Mouse (Mus musculus): ENCODE data around the gene Trpv3. TPM values are rescaled to one million over a fixed set of nuclear protein-coding genes. Genes with fewer than 3 reads are reported as not detected.

Trpv3 gene
- polyA plus RNA-seq, 1 experiment from 2014 or later: 0.05 TPM

GRCm38 (mm10) chr11:73242777-73243176, 24.4 kb upstream of the Trpv3 start:
- H3K4me2 ChIP-seq (replicated peaks): no peak overlapping the region

GRCm38 (mm10) chr11:73257362-73257945, 9.7 kb upstream of the Trpv3 start:
- H3K9me3 ChIP-seq: no peaks in the 10 kb centered on the region
- no peaks in the 10 kb centered on the region for H3K36me3 ChIP-seq
- 78% methylated on average over 4 of the region's 4 CpGs for WGBS
- no peaks in the 10 kb centered on the region for H3K27me3 ChIP-seq
- no peak overlapping the region for H3K4me3 ChIP-seq
- H3K4me2 ChIP-seq (replicated peaks): no peak overlapping the region
- ATAC-seq (ENCODE audit: low FRiP score, low read depth): no peak
- no peak overlapping the region for H3K27ac ChIP-seq (replicated peaks)
- H3K4me1 ChIP-seq: no peaks in the 10 kb centered on the region
- no peak overlapping the region for H3K9ac ChIP-seq (replicated peaks)

More at GRCm38 (mm10) chr11:73242777-73243176, 24.4 kb upstream of the Trpv3 start:
- Histone ChIP-seq H3K4me3 (no peak overlapping the region), H3K4me1 (no peaks in the 10 kb centered on the region), H3K27me3 (no peaks in the 10 kb centered on the region), H3K27ac (replicated peaks) (no peak overlapping the region), H3K36me3 (no peaks in the 10 kb centered on the region), H3K9ac (replicated peaks) (no peak overlapping the region), H3K9me3 (no peaks in the 10 kb centered on the region)
- no peak for ATAC-seq (ENCODE audit: low FRiP score, low read depth)
- 88% methylated on average over 4 of the region's 4 CpGs for WGBS

- Histone ChIP-seq H3K36me3 (no peaks in the 10 kb centered on the region), H3K9ac (replicated peaks) (no peak overlapping the region), H3K4me2 (replicated peaks) (no peak overlapping the region), H3K4me3 (no peak overlapping the region), H3K9me3 (no peaks in the 10 kb centered on the region), H3K27me3 (no peaks in the 10 kb centered on the region), H3K4me1 (no peaks in the 10 kb centered on the region), H3K27ac (replicated peaks) (no peak overlapping the region)
- no peak for ATAC-seq (ENCODE audit: low FRiP score, low read depth)
Observed at GRCm38 (mm10) chr11:73258664-73259063, 8.5 kb upstream of the Trpv3 start.

GRCm38 (mm10) chr11:73260457-73260856, 6.7 kb upstream of the Trpv3 start:
- H3K4me2 ChIP-seq (replicated peaks): no peak overlapping the region
- no peak for ATAC-seq (ENCODE audit: low FRiP score, low read depth)
- H3K27ac ChIP-seq (replicated peaks): no peak overlapping the region
- no peaks in the 10 kb centered on the region for H3K36me3 ChIP-seq
- H3K27me3 ChIP-seq: no peaks in the 10 kb centered on the region
- WGBS: 80% methylated on average over 3 of the region's 3 CpGs
- H3K9ac ChIP-seq (replicated peaks): no peak overlapping the region
- no peaks in the 10 kb centered on the region for H3K4me1 ChIP-seq
- H3K9me3 ChIP-seq: no peaks in the 10 kb centered on the region
- H3K4me3 ChIP-seq: no peak overlapping the region

- H3K27ac ChIP-seq (replicated peaks): no peak overlapping the region
- no peaks in the 10 kb centered on the region for H3K9me3 ChIP-seq
- H3K27me3 ChIP-seq: no peaks in the 10 kb centered on the region
- H3K4me3 ChIP-seq: no peak overlapping the region
- H3K4me1 ChIP-seq: no peaks in the 10 kb centered on the region
- H3K9ac ChIP-seq (replicated peaks): no peak overlapping the region
- no peak overlapping the region for H3K4me2 ChIP-seq (replicated peaks)
- no peaks in the 10 kb centered on the region for H3K36me3 ChIP-seq
- ATAC-seq (ENCODE audit: low FRiP score, low read depth): no peak
- WGBS: 92% methylated on average over 1 of the region's 1 CpGs
Observed at GRCm38 (mm10) chr11:73261385-73261784, 5.8 kb upstream of the Trpv3 start.

GRCm38 (mm10) chr11:73274821-73275220, 7.6 kb downstream of the Trpv3 start:
- Histone ChIP-seq H3K9ac (replicated peaks) (no peak overlapping the region), H3K9me3 (no peaks in the 10 kb centered on the region), H3K4me3 (no peak overlapping the region), H3K4me1 (no peaks in the 10 kb centered on the region), H3K36me3 (no peaks in the 10 kb centered on the region), H3K4me2 (replicated peaks) (no peak overlapping the region), H3K27ac (replicated peaks) (no peak overlapping the region), H3K27me3 (no peaks in the 10 kb centered on the region)
- ATAC-seq (ENCODE audit: low FRiP score, low read depth): no peak
- WGBS: 21% methylated on average over 2 of the region's 2 CpGs

GRCm38 (mm10) chr11:73280710-73281109, 13.5 kb downstream of the Trpv3 start:
- no peak for ATAC-seq (ENCODE audit: low FRiP score, low read depth)
- no peak overlapping the region for H3K27ac ChIP-seq (replicated peaks)
- no peak overlapping the region for H3K4me2 ChIP-seq (replicated peaks)
- no peak overlapping the region for H3K4me3 ChIP-seq
- WGBS: 83% methylated on average over 5 of the region's 5 CpGs
- no peaks in the 10 kb centered on the region for H3K36me3 ChIP-seq
- H3K9me3 ChIP-seq: no peaks in the 10 kb centered on the region
- H3K9ac ChIP-seq (replicated peaks): no peak overlapping the region
- 0 out of 2 replicates have a peak, but pooled peaks cover 4% of the 10 kb centered on the region for H3K4me1 ChIP-seq
- no peaks in the 10 kb centered on the region for H3K27me3 ChIP-seq

GRCm38 (mm10) chr11:73281528-73282027, 14.4 kb downstream of the Trpv3 start:
- WGBS: 4% methylated on average over 16 of the region's 16 CpGs
- Histone ChIP-seq H3K9me3 (no peaks in the 10 kb centered on the region), H3K9ac (replicated peaks) (no peak overlapping the region; the same call in 1 of the 2 replicates), H3K4me3 (peak overlapping the region; percentile 35), H3K4me1 (0 out of 2 replicates have a peak, but pooled peaks cover 4% of the 10 kb centered on the region), H3K27ac (replicated peaks) (no peak overlapping the region), H3K36me3 (no peaks in the 10 kb centered on the region), H3K4me2 (replicated peaks) (peak overlapping the region; percentile 51), H3K27me3 (no peaks in the 10 kb centered on the region)
- ATAC-seq (ENCODE audit: low FRiP score, low read depth): peak; percentile 75

- Histone ChIP-seq H3K9me3 (no peaks in the 10 kb centered on the region), H3K4me2 (replicated peaks) (no peak overlapping the region), H3K27me3 (no peaks in the 10 kb centered on the region), H3K4me1 (0 out of 2 replicates have a peak, but pooled peaks cover 4% of the 10 kb centered on the region), H3K4me3 (no peak overlapping the region), H3K9ac (replicated peaks) (no peak overlapping the region), H3K27ac (replicated peaks) (no peak overlapping the region), H3K36me3 (no peaks in the 10 kb centered on the region)
- WGBS: 78% methylated on average over 9 of the region's 9 CpGs
- no peak for ATAC-seq (ENCODE audit: low FRiP score, low read depth)
Observed at GRCm38 (mm10) chr11:73283369-73283768, 16.2 kb downstream of the Trpv3 start.

GRCm38 (mm10) chr11:73283926-73284325, 16.7 kb downstream of the Trpv3 start:
- Histone ChIP-seq H3K9ac (replicated peaks) (no peak overlapping the region), H3K9me3 (no peaks in the 10 kb centered on the region), H3K36me3 (no peaks in the 10 kb centered on the region), H3K4me3 (no peak overlapping the region), H3K4me2 (replicated peaks) (no peak overlapping the region), H3K27ac (replicated peaks) (no peak overlapping the region), H3K4me1 (0 out of 2 replicates have a peak, but pooled peaks cover 4% of the 10 kb centered on the region), H3K27me3 (no peaks in the 10 kb centered on the region)
- no peak for ATAC-seq (ENCODE audit: low FRiP score, low read depth)
- WGBS: 53% methylated on average over 1 of the region's 1 CpGs

GRCm38 (mm10) chr11:73284351-73284750, 17.2 kb downstream of the Trpv3 start:
- no peak overlapping the region for H3K9ac ChIP-seq (replicated peaks)
- no peak overlapping the region for H3K4me2 ChIP-seq (replicated peaks)
- no peaks in the 10 kb centered on the region for H3K9me3 ChIP-seq
- no peak overlapping the region for H3K27ac ChIP-seq (replicated peaks)
- H3K36me3 ChIP-seq: no peaks in the 10 kb centered on the region
- H3K4me1 ChIP-seq: 0 out of 2 replicates have a peak, but pooled peaks cover 4% of the 10 kb centered on the region
- no peak for ATAC-seq (ENCODE audit: low FRiP score, low read depth)
- H3K4me3 ChIP-seq: no peak overlapping the region
- no peaks in the 10 kb centered on the region for H3K27me3 ChIP-seq

GRCm38 (mm10) chr11:73289621-73290020, 22.4 kb downstream of the Trpv3 start:
- Histone ChIP-seq H3K27ac (replicated peaks) (no peak overlapping the region), H3K4me3 (no peak overlapping the region), H3K4me2 (replicated peaks) (no peak overlapping the region), H3K36me3 (no peaks in the 10 kb centered on the region), H3K9ac (replicated peaks) (no peak overlapping the region), H3K9me3 (no peaks in the 10 kb centered on the region), H3K4me1 (no peaks in the 10 kb centered on the region), H3K27me3 (no peaks in the 10 kb centered on the region)
- ATAC-seq (ENCODE audit: low FRiP score, low read depth): no peak
- WGBS: 86% methylated on average over 1 of the region's 1 CpGs

- H3K27ac ChIP-seq (replicated peaks): no peak overlapping the region
- H3K4me3 ChIP-seq: no peak overlapping the region
- WGBS: 24% methylated on average over 2 of the region's 2 CpGs
- no peak overlapping the region for H3K9ac ChIP-seq (replicated peaks)
- H3K36me3 ChIP-seq: no peaks in the 10 kb centered on the region
- no peak overlapping the region for H3K4me2 ChIP-seq (replicated peaks)
- H3K4me1 ChIP-seq: peaks cover 6% of the 10 kb centered on the region; the same call in 1 of the 2 replicates
- no peaks in the 10 kb centered on the region for H3K27me3 ChIP-seq
- ATAC-seq (ENCODE audit: low FRiP score, low read depth): peak; percentile 38
- no peaks in the 10 kb centered on the region for H3K9me3 ChIP-seq
Observed at GRCm38 (mm10) chr11:73303123-73303522, 35.9 kb downstream of the Trpv3 start.
